Mouse (Mus musculus) cerebellum, postnatal 10 days (tissue): Measurements from ENCODE around the gene Gm21746.
"Not testable (repeated sequence)": the region's sequence is repeated elsewhere in the genome, so short reads cannot be mapped to it uniquely, and the experiment has no call there.

Experiments
- DNase-seq, 2 experiments: peaks; one replicate each; pipeline ENCODE4 v3.0.0; 2021; ENCODE audit warnings: mixed read lengths in 2 of 2

Gm21746 gene

GRCm38 (mm10) chrY:6237895-6238294 is at the start of gene Gm21746:
Gm21746 (minus strand) TSS chrY:6237995.
- not testable (repeated sequence) for DNase-seq

- DNase-seq: not testable (repeated sequence)
Observed at GRCm38 (mm10) chrY:6266798-6267197, 29.0 kb upstream of the Gm21746 start, which contains the start of gene Gm20873. Gm20873 (plus strand) TSS chrY:6267098.
